Mouse (Mus musculus) layer of hippocampus, postnatal 36 days (tissue): Measurements from ENCODE around the gene Ccdc73. TPM values are rescaled to one million over a fixed set of nuclear protein-coding genes. Genes with fewer than 3 reads are reported as not detected.
"Not testable (repeated sequence)": the region's sequence is repeated elsewhere in the genome, so short reads cannot be mapped to it uniquely, and the experiment has no call there.

ENCODE experiments used
- DNase-seq, 2 experiments: peaks; one replicate each; pipeline ENCODE4 v3.0.0; 2022
- total RNA-seq, 2 experiments: library from RNA; stranded (reverse); gene quantifications; 2 replicates each; pipeline ENCODE4 v1.2.3; 2021

Gene Ccdc73
- total RNA-seq, result 1 to 10 TPM; 1.5 to 2.1 TPM

- no peak for DNase-seq
Observed at GRCm38 (mm10) chr2:104867282-104867855, at the start of gene Ccdc73. Ccdc73 (plus strand) TSS chr2:104867805.

GRCm38 (mm10) chr2:104818763-104819162 is 48.8 kb upstream of the Ccdc73 start:
- not testable (repeated sequence) for DNase-seq

- no peak for DNase-seq
Observed at GRCm38 (mm10) chr2:104826191-104826590, 41.4 kb upstream of the Ccdc73 start.

GRCm38 (mm10) chr2:104832486-104832885 is 35.1 kb upstream of the Ccdc73 start:
- DNase-seq, result no peak

GRCm38 (mm10) chr2:104840974-104841373 is 26.6 kb upstream of the Ccdc73 start:
- no peak for DNase-seq

- DNase-seq, result no peak
Observed at GRCm38 (mm10) chr2:104841736-104842135, 25.9 kb upstream of the Ccdc73 start.

GRCm38 (mm10) chr2:104842559-104842958 is 25.0 kb upstream of the Ccdc73 start:
- no peak for DNase-seq

GRCm38 (mm10) chr2:104846638-104847414 is 20.8 kb upstream of the Ccdc73 start:
- no peak for DNase-seq

- no peak for DNase-seq
Observed at GRCm38 (mm10) chr2:104847645-104848044, 20.0 kb upstream of the Ccdc73 start.

- DNase-seq, result no peak
Observed at GRCm38 (mm10) chr2:104848235-104849161, 19.1 kb upstream of the Ccdc73 start.

GRCm38 (mm10) chr2:104849276-104849990 is 18.2 kb upstream of the Ccdc73 start, which contains the start of gene Prrg4:
Prrg4 (minus strand) TSS chr2:104849876.
- peak; percentile 27 to 30 for DNase-seq

GRCm38 (mm10) chr2:104849991-104850359 is 17.6 kb upstream of the Ccdc73 start:
- DNase-seq, result no peak

- DNase-seq, result no peak
Observed at GRCm38 (mm10) chr2:104851686-104852085, 15.9 kb upstream of the Ccdc73 start.

- DNase-seq, result no peak
Observed at GRCm38 (mm10) chr2:104852546-104852945, 15.1 kb upstream of the Ccdc73 start.

GRCm38 (mm10) chr2:104854836-104855235 is 12.8 kb upstream of the Ccdc73 start:
- DNase-seq, result no peak

- no peak for DNase-seq
Observed at GRCm38 (mm10) chr2:104855732-104856131, 11.9 kb upstream of the Ccdc73 start.

- no peak for DNase-seq
Observed at GRCm38 (mm10) chr2:104856218-104856617, 11.4 kb upstream of the Ccdc73 start.

- DNase-seq, result not testable (repeated sequence)
Observed at GRCm38 (mm10) chr2:104858083-104858482, 9.5 kb upstream of the Ccdc73 start.

GRCm38 (mm10) chr2:104859060-104859459 is 8.5 kb upstream of the Ccdc73 start:
- no peak for DNase-seq

- DNase-seq, result no peak
Observed at GRCm38 (mm10) chr2:104860426-104860825, 7.2 kb upstream of the Ccdc73 start.

GRCm38 (mm10) chr2:104864176-104864860 is 3.3 kb upstream of the Ccdc73 start:
- DNase-seq, result no peak

GRCm38 (mm10) chr2:104869101-104869500 is 1.5 kb downstream of the Ccdc73 start:
- no peak for DNase-seq
